Mouse (Mus musculus) right cerebral cortex, adult 18-20 months (tissue): ENCODE measurements around the gene Lhfpl1.
"Not testable (repeated sequence)": the region's sequence is repeated elsewhere in the genome, so short reads cannot be mapped to it uniquely, and the experiment has no call there.

ENCODE experiments used
- DNase-seq: peaks from one replicate; pipeline ENCODE4 v3.0.0; 2022; ENCODE audit warnings: mixed read lengths

Gene Lhfpl1

DNA sequence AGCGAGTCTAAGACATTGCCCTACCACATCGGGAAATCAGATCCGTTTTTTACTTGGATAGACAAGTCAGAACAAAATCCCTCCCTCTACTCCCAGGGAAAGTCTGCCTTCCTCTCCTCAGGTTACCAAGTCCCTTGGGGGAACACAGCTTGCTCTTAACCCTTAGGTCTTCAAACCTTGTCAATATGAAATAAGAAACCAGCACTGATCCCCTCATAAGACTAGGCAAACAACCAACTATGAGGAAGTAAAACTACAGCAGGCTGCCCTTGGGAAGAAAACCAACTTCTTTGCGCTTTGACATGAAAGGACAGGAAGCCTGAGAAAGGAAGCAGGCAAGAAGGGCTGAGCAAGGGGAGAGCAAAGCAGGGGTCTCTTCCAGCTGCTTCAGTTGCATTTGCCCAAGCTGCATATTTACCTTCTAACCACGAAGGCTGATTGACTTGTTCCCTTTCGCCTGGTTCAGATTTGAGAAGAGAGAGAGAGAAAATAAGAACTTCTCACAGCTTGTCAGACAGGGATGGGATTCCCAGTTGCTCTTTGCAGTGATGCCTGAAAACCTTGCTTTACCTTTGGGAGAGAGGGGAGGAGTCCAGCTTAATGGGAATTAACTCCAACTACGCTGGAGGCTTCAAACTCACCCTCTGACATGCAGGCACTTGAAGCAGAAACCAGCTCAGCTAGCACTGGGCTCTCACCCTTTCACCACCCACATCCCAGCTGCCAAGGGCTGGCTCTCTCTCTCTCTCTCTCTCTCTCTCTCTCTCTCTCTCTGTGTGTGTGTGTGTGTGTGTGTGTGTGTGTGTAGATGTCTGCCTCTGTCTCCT, at the start of gene Lhfpl1:
Lhfpl1 (minus strand) TSS at position 713 of the 827 bp plus-strand sequence.
- DNase-seq: peak; percentile 2

DNA sequence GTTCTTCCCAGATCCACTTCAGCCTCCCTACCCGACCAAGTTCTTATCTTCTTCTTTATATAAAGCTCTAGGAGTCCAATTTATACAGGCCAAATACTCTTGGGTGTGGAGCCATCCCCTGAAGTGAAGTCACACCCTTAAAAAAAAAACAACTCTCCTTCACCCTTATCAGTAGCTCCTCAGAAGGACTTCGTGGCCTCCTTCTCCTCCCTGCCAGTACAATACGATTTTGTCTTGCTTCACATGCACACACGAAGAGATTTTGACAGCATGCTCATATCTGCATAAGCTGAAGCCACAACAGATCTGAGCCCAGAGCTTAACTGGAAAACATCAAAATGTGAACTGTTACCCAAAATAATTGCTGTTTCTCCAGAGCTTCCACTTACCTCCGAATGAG, 22.9 kb upstream of the Lhfpl1 start:
- DNase-seq: no peak

DNA sequence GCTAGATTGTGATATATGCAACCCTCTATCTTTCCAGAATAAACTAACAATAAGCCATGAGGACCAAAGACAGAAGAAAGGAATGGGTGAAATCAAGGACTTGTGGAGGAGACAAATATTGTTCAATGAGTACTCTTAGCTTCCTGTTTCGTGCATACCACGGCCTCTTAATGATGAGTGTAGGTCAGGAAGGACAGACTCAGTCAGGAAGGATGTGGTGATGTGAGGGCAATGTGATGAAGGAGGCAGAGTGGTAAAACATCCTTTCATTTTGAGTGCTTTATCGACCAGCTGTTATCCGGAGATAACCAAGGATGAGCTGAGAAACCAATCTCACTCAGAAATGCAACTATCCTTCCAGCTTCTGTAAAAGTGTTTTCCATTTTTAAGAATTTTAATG, 13.6 kb upstream of the Lhfpl1 start:
- no peak for DNase-seq

DNA sequence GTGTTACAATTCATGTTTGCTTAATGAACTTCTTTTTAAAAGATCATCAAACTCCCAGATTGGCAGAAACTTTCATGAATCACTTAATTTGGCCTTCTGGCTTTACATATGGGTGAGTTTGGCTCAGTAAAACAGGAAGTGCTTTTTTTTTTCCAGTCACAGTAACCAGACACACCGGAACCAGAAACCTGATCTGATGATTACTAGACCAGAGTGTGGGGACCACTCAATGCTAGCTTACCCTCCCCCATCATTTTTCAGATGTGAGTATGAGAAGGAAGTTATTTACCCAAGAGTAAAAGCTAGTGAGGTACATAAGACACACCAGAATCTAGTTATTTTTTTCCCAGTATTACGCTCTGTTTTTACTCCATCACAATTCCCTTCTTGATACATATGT, 6.5 kb downstream of the Lhfpl1 start:
- DNase-seq: no peak

DNA sequence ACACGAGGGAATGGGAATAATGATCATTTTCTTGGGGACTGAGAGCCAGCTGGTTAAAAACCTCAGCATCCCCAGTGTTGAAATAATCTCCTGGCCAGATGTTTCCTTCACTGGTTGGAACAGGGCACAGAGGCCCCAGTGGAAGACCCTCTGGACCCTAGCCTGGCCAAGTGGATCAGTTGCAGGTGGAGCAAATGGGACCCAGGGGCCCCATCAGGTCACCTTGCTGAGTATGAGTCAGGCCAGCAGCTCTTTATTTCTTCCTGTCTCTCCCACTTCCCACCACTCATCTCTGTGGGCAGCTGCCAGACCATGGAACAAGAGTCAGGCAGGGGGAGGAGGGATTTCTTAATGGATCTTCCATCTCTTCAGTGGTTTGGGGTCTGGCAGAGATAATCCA, 12.7 kb downstream of the Lhfpl1 start:
- no peak for DNase-seq

DNA sequence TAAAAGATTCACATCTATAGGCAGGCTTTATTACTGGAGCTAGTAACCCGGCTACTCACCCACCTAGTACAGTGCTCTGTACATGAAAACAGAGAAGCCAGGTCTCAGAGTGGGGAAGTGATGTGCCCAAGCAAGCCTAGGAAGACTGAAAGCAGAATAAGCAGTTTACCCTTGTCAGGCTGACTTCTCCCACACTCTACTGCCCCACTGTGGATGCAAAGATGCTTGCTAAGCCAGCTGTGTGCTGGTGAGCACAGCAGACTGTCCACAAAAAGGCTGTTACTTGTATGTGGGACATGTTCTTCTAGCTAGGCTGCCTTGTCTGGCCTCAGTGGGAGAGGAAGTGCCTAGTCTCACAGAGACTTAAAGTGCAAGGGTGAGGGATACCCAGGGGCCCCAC, 40.3 kb downstream of the Lhfpl1 start:
- no peak for DNase-seq

DNA sequence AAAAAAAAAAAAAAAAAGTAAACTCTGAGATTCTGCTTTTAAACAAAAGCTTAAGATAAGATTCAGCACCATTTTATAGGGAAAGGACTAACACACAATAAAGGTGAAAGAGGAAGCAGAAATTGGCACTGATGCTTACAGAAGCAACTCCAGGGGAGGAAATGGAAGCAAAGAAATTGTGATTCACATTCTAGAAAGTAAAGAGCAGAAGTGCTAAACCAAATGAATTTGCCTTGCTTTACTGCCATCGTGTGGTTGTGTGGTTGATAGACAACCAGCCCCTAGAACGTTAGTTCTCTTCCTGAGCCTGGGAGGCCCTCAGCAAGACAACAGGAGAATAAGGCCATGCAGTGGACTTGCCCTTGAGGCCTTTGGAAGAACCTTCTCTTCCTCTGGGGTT, 41.7 kb downstream of the Lhfpl1 start:
- peak; percentile 20 for DNase-seq

DNA sequence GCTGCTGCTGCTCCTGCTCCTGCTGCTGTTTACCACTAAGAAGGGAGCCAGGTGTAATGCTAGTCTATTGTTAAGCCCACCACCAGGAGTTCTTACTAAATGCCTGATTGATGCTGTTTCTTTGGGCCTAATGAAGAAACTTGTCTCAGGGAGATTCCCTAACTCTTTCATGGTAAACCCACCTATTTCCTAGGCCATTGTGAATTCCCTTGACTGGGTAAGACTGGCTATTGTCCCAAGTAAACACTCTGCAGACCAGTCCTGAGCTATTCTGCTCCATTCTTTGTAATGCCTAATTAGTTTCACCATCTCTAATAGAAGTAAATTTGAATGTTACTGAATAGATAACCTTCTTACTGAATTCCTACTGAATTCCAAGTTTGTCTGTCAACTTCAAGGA, 48.7 kb downstream of the Lhfpl1 start:
- not testable (repeated sequence) for DNase-seq

DNA sequence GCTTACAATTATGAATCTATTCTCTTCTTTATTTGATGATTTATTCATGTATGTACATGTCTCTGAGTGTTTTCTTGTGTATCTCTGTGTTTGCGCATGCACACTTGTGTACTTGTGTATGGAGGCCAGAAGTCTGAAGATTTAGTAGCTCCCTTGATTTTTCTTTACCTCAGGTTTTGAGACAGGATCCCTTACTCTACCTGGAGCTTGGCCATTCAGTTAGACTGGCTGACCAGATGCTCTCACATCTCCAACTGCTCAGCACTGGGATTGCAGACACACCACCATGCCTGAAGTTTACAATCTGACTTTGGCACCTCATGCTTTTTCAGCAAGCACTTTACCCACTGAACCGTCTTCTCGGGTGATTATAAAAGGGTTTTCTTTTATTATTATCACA, 76.7 kb downstream of the Lhfpl1 start:
- no peak for DNase-seq

DNA sequence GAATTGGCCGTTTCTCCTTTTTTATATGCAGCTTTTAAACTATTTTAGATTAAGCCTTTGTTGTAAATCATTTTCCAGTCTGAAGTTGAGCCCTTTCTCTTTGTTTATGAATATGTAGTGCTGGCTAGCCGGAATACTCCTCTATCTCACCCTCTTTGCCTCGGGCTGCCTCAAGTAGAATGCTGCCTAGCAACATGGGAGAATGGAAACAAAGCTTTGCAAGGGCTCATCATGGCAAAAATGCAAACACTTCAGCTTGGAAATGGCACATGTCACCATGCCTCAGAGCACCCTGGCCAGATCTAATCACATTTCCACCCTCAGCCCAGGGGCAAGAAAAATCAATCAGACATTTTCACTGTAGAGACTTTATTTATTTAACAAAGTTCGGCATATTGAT, 77.1 kb downstream of the Lhfpl1 start:
- DNase-seq: no peak

DNA sequence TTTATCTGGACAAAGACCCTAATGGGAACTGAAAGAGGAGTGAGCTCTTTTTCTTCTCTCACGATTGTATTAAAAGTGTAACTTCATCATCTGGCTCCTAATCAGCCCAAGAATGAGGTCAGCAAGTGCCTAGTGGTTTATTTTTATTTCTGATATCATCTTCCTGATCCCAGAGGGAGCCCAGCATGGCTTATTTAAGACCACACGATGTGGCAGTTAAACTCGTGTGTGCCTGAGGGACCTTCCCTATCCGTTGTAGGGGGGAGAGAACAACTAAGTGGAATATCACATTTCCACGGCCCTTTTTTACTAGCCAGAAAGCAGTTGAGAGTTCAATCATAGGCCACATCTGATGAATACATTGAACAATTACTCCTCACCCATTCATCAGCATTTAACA, 87.1 kb downstream of the Lhfpl1 start:
- DNase-seq: no peak
